Mouse (Mus musculus) large intestine, adult 2 months (tissue): Measurements from ENCODE around the gene Pde6h. TPM values are rescaled to one million over a fixed set of nuclear protein-coding genes. Genes with fewer than 3 reads are reported as not detected.
"Not testable (repeated sequence)": the region's sequence is repeated elsewhere in the genome, so short reads cannot be mapped to it uniquely, and the experiment has no call there.

Experiments used
- DNase-seq: peaks from one replicate; pipeline ENCODE4 v3.0.0-alpha.2; 2012; ENCODE audit warnings: low read depth, low spot score
- WGBS: fragments of 180-500 bp; shearing (Covaris S2); methylation state at CpG from one replicate; pipeline ENCODE4 v1.1.7; 2018; 5-methylcytosine and 5-hydroxymethylcytosine counted together
- polyA plus RNA-seq: library from polyadenylated mRNA; depleted of rRNA; stranded (reverse); fragments of >200 nt; gene quantifications from 2 replicates; pipeline ENCODE4 v1.2.3, GENCODE M21; 2012; rRNA removed

Gene Pde6h
- polyA plus RNA-seq, result 0.01 TPM in 1 of 2 replicates, not detected in the other

DNA sequence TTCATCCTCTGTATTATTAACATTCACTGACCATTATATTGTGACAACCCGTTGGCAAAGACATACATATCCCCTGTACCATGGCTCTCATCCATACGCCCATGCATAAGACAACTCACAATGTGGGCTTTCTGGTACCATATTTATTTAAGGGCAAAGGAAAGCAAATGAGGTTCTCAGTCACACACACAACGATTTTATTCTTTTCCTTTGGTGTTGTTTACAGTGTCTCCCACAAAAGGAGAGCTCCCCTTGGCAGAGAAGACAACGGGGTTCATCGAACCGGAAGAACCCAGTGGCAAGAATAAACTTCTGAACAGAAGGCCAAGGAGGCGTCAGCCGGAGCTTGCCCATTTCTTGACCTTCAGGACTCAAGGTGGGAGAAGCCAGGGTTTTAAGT, at the start of gene Pde6h:
Gene Pde6h, plus strand, starts transcription at position 301 of the 400 bp plus-strand sequence.
- DNase-seq, result no peak
- WGBS, result 90% methylated on average over 8 of the region's 8 CpGs

DNA sequence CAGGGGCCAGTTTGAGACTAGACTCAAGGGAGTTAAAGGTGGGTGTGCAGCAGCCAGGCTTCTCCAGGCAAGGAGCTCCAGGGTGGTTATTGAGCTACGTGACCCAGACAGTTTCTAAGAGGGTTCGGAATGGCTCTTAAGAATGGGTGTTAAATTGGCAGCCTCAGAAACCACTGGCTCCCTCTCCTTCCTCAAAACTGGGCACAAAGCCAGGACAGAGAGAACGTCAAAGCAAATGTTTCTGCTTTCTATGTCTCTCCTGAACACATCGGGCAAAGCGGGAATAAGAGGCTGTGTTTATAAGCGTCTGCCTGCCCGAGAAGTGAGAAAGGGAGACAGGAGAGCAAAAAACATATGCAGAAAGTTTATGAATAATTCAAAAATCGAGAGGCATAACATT, 49.0 kb upstream of the Pde6h start:
- WGBS, result 39% methylated on average over 8 of the region's 8 CpGs
- DNase-seq, result no peak

DNA sequence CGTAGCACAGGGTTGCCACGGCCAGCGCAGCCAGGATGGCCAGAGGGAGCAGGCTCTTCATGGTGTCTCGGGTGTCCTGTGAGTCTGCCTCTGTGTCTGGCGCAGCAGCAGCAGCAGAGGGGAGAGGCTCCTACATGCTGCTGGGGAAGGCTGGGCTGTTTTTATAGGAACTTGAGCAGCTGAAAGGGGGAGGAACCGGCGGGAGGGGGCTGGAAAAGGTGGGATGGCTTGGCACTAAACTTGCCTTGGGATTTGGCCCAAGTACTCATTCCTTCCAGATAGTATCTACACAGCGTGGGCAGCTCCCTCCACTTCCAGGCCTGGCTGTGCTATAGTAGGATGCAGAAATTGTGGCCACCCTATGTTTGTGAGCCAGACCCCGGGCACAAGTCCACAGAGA, 48.0 kb upstream of the Pde6h start, which contains the start of gene Mgp:
Gene Mgp, minus strand, starts transcription at position 154 of the 400 bp plus-strand sequence.
- no peak for DNase-seq
- 39% methylated on average over 9 of the region's 9 CpGs for WGBS

DNA sequence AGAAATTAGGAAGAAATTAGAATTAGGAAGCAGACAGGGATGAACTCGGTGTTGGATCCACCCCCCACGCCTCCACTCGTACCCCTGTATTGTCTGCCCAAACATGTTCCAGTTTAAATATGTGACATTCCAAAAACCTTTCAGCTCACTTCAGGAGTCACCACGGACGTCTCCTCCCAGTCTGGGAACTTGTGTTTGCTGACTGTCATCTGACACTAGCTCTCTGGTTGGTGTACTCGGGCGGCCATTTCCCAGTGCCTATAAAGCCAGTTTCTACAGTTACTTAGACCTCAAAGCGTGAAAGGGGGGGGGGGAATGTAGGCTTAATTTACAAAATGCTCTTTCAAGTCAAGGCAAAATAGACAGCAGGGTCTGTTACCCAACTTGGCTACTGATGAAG, 42.0 kb upstream of the Pde6h start:
- 72% methylated on average over 8 of the region's 8 CpGs for WGBS

DNA sequence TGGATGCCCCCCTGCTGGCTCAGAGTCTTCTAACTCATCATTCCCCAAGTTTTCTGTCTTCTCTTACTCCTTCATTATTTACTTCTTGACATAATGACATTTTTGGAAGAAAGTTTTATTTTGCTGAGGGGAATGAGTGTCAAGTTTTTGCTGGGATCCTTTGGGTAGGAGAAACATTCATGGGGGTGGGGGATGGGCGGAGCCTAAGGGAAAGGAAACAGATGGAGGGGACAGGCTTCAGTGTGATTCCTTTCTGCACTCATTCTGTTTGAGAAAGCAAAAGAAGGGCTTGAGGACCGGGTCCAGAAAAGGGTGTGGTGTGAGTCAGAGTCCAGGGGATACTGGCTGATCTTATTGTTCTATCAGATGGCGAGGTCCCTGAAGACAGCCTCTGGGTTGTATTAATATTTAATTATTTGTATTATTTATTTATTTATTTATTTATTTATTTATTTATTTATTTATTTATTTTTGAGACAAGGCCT, 40.2 kb upstream of the Pde6h start:
- DNase-seq, result no peak
- whole genome bisulfite sequencing, result 57% methylated on average over 3 of the region's 3 CpGs

More for the DNA sequence above, 42.0 kb upstream of the Pde6h start:
- DNase-seq, result no peak

DNA sequence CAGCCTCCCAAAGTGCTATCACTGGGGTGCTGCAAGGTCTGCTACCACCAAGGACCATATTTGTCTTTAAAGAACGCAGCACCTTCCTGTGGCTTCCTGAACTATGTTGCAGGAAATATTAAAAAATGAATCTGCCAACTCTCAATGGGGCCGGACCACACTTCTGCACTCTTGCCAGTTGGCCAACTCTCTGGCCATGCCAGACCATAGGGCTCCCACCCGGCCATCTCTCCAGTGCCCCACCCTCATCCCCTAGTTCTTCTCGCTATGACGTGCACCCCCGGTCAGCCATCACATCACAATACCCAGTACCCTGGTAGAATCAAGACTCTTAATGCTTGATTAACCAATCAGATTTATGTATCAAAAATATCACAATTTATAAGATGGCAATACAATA, 39.7 kb upstream of the Pde6h start:
- 92% methylated on average over 6 of the region's 6 CpGs for WGBS
- DNase-seq, result no peak

DNA sequence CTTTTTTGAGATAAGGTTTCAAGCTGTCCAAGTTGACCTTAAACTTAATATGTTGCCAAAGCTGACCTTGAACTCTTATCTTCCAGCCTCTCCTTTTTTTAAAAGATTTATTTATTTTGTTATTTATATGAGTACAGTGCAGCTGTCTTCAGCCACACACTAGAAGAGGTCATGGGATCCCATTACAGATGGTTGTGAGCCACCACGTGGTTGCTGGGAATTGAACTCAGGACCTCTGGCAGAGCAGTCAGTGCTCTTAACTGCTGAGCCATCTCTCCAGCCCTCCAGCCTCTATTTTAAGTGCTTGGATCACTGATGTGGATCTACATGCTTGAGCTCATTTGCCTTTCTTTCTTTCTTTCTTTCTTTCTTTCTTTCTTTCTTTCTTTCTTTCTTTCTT, 38.9 kb upstream of the Pde6h start:
- 33% methylated on average over 1 of the region's 1 CpGs for WGBS
- not testable (repeated sequence) for DNase-seq

DNA sequence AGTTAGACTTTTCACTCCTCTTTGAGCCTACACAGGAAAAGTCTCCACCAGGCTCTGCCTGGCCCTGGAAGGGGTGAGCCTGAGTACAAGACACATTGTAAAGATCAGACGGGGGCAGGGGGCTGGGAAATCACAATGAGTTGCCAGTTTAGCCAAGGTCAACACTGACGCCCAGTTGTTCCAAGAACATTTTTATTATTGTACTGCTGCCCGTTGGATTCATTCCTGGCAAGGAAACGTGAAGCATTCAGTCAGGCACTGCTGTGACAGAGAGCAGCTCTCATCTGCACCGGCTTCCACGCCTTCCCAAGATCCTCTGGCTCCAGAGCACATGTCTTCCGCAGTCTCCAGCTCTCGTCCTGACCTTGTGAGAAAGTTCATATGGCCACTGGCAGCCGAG, 35.8 kb upstream of the Pde6h start:
- DNase-seq, result no peak
- 15% methylated on average over 9 of the region's 9 CpGs for WGBS

DNA sequence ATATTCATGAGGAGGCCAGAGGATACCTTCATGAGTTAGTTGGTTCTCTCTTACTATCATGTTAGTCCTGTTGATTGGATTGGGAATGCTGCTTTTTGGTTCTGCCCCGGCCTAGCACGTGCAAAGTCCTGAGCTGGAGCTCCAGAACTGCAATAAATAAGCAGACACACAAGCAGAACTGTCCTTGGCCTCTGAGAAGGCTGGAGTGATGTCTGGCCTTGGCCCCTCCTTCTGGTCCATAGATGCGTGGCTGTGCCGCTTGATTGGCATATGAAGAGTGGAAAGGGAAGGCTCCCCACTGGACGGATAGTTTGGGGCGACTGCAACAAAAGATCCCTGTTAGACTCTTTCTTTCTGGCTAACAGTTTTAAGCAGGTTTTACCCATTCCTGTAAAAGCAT, 34.6 kb upstream of the Pde6h start:
- WGBS, result 92% methylated on average over 6 of the region's 6 CpGs
- no peak for DNase-seq

DNA sequence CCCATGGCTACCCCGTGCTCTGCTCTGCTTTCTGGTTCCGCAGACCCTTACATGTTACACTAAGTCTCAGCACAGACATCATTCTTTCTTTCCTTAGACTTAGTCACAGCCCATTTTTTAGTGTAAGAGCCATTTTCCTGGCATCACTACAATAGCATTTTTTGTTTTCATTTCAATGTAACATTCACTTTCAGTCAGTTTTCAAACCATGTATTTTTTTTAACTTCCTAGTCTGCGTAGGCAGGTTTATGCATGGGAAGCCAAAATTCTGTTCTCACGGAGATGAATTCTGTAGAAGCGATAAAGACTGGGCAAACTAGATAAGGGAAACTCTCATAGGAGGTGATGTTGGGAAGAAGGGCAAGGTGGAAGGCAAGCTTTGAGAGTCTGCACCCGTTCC, 34.1 kb upstream of the Pde6h start:
- no peak for DNase-seq
- WGBS, result 94% methylated on average over 6 of the region's 6 CpGs

DNA sequence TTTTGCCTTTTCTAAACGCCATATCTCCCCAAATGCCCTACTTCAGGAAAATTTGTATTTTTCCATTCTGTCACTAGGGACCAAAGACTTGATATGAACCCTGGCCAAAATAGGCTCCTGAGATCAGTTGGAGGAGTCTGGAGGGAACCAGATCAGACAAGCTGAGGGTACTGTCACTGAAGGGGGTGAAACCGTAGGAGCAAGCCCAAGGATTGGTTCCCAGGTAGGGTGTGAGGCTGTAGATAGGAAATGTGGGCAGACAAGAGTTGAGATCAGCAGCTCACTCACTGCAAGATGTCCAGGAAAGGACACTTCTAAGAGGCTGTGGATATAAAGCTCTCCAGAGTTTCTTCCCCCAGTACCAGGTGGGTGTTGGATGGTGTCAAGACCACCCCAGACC, 31.6 kb upstream of the Pde6h start:
- DNase-seq, result no peak
- 86% methylated on average over 2 of the region's 2 CpGs for WGBS

DNA sequence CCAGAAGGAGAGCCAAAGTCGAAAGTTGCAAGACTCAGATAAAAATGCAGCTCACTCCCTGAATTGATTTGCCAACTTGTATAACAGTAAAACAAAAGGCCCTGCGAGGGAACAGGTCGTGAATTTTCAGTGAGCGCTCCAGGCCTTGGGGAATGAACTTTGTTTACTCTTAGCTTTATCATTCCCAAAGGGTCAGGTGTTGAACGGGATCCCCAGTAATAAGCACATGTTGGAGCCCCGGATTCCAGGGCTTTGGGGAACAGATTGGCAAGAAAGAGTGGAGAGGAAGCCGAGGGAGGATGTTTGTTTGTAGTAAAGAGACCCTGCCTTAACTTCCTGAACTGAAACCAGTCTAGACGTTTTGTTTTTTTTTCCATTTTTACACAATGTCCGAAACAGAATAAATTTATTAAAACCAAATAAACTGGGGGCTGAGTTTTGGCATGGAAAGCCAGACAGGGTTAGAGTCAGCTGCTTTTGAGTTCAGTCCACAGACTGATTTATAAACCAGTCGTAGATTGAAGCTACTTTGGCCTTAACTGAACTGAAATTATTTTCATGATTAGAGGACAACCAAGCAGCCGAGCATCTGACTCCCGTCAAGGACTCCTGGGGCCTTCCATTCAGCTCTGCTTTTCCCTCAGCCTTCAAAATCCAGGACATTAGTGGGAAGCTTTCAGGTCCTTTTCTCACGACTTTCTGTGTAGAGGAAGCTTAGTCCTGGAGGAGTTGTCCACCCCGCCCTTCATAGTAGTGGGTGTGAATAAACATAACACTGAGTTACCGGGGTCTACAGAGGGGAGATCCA, 28.9 kb upstream of the Pde6h start:
- WGBS, result 34% methylated on average over 15 of the region's 15 CpGs
- no peak for DNase-seq

DNA sequence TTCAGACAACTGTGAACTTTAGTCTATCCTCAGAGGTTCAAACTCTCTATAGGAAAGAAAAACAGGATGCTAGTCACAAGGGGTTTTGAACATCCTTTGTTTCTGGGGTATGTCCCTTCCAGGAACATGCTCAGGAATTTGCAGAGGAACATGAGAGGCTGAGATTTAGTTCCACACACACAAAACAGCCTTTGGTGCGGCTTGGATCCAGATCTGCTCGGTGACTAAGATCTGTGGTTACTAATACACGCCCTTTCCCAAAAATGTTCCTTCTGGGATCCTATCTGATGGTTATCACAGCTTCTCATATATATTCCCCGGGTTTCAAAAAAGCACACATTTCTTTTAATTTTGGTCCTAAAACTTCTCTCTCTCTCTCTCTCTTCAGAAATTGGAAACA, 25.8 kb upstream of the Pde6h start:
- WGBS, result 72% methylated on average over 4 of the region's 4 CpGs
- no peak for DNase-seq

DNA sequence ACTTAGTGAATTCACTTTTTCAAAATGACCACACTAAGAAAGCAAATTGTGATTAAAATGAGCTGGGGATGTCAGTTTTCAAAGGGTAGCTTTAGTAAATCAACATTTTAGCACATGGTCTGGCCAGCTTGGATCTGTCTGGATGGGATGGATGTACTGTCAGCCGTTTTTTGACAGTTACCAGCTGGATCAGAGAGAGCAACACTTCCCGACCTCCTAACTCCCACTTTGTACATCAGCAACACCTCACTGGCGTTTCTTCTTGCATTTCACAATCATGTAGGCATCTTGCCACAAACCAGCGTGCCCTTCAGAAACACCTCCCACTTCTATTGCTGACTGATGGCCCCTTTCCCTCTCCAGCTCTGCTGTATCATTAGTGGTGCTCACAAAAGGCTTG, 25.4 kb upstream of the Pde6h start:
- WGBS, result 37% methylated on average over 4 of the region's 4 CpGs
- DNase-seq, result no peak

DNA sequence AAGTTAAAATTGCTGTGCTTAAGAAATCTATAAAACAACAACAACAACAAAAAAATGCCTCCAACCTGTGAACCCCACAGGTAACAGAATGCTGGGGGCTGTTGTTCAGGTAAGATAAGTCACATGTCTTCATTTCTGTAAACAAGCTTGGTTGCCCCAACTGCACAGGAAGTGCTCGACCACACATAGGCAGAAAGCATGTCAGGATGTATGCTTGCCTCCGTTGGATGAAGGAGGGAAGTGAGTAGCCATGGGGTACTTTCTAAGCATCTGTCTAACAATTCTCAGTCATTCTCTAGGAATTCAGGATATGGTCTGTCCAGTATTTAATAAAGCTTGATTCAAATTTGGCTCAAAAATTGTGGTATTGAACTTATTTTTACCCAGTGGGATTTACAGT, 24.7 kb upstream of the Pde6h start:
- WGBS, result 69% methylated on average over 2 of the region's 2 CpGs
- no peak for DNase-seq

DNA sequence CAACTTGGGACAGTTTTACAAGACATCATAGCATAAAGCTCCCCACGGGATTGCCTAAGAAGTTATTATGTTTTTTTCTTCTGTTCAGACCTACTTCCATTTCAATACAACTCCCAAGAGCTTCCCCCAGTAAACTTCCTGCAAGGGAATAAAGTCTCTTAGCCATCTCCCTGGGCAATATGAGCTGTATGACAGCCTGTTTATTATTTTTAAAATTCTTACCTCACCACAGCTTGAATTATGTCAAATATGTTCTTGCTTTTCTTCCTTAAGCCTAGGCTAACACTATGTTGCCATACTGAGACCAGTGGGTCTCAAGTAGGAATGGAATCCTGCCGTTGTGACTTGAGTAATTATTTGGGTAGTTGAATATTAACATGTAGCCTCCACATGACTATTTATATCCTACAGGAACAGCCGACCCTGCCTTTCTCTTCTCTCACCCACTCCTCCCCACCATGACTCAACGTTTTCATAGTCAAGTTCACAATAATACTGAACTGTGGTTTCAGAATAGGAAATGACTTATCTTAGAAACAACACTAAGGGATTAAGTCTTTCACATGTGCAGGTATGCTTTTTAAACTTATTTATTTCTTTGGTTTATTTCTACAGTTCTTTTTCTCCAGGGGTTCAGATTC, 23.1 kb upstream of the Pde6h start:
- no peak for DNase-seq
- 23% methylated on average over 4 of the region's 4 CpGs for WGBS

DNA sequence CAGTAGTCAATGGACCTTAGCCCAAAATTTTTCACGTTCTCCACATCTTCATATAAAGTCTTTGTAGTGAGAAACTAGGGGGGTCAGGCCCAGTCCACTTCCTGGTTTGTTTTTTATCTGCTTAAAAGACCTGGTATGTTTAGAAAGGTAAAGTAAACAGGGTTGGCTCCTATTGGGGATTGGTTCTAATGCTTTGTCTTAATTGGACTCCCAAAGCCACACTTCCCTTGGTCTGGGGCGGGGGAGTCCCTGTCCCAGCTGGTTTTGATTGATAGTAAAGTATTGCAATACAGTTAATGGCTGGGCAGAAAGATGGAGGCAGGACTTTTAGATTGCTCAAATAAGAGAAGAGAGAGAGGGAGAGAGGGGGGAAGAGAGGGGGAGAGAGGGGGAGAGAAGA, 22.6 kb upstream of the Pde6h start:
- 75% methylated on average over 2 of the region's 2 CpGs for WGBS
- no peak for DNase-seq

DNA sequence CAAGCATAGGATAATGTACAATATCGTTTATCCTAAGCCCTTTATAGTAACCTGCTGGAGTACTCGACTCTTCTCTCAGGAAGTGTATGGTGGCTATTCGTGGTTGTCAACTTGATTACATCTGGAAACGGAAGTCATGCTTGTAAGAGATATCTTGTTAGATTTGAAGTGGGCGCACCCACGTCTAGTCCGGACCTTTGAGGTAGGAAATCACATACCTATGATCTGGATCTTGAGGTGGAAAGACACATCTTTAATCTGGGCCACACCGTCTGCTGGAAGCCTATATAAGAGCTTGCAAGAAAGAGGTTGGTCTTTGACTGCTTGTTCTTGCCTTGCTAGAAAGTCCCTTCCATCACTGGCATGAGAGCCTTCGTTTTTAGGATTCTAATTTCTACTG, 21.1 kb upstream of the Pde6h start:
- DNase-seq, result no peak
- 90% methylated on average over 9 of the region's 9 CpGs for WGBS

DNA sequence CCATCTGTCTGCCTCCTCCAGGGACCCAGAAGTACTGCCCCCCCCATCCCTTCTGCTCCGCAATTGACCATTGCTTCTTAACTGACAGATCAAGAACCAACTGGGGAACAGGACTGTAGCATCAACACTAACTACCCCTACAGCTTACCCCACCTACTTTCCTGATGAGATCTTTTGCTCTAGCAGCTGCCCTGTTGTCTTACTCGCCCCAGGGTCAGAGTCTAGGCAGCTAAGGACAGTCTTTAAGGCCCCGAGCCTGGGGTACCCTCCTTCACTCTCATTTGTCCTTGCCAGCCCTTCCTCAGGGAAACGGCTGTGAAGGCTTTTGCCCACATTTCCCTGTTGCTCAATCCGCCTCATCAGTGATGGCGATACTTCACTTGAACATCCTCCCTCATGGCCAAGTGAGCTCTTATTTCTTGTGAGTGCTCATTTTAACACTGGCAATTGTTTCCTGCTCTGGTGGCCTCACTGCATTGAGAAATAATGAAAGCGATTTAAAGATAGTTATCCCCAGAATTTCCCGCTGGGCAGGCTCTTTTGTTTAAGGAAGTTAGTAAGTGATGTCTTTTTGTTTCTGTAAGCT, 19.7 kb upstream of the Pde6h start:
- WGBS, result 72% methylated on average over 8 of the region's 8 CpGs
- no peak for DNase-seq

DNA sequence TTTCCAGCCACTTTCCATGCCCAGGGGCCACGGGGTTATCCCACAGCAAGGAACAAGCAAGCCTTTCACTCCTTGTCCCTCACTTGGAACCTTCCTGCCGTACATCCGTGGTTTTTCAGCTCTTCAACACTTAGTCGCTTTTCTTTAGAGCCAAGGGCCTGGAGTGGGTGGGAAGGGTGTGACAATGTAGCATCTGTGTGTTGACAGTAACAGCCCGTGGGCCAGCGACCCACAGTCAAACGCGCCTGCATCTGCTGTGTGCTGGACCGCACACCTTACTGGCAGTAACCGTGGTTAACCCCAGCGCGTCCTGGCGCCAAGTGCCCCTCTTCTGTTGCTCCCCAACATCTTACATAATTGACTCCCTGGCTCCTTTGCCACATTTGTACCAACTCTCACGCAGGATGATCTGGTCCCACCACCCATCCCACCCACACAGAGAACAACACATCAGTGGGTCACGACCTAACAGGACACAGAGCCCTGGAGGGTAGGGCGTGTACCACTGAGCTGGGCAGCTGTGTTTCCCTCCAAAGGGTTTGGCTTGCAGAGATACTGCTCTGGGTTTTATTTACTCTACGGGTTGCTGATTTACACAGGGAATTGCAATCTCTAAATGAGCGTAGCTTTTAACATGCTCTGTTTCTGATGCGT, 17.2 kb upstream of the Pde6h start:
- no peak for DNase-seq
- WGBS, result 41% methylated on average over 19 of the region's 19 CpGs
